Mouse (Mus musculus) G1E (cell line): ENCODE results near the gene Zfyve16.

ENCODE experiments used
- CTCF ChIP-seq: IDR thresholded peaks from 2 replicates; pipeline ENCODE4 v1.5.1; 2012; ENCODE audit warnings: low read depth, low read length, inconsistent platforms, mixed read lengths
- GATA1 ChIP-seq: IDR thresholded peaks from 2 replicates; pipeline ENCODE4 v1.6.1; 2012; ENCODE audit warnings: borderline replicate concordance, low read length, inconsistent platforms, mixed read lengths
- POLR2AphosphoS5 ChIP-seq: IDR thresholded peaks from 2 replicates; pipeline ENCODE4 v1.6.1; 2012; ENCODE audit warnings: low read depth, low read length, inconsistent platforms; ENCODE audit not compliant: insufficient replicate concordance
- TAL1 ChIP-seq: conservative IDR thresholded peaks from 2 replicates; pipeline ENCODE4 v1.6.1; 2012; ENCODE audit warnings: low read depth, low read length, inconsistent platforms, mixed read lengths

DNA sequence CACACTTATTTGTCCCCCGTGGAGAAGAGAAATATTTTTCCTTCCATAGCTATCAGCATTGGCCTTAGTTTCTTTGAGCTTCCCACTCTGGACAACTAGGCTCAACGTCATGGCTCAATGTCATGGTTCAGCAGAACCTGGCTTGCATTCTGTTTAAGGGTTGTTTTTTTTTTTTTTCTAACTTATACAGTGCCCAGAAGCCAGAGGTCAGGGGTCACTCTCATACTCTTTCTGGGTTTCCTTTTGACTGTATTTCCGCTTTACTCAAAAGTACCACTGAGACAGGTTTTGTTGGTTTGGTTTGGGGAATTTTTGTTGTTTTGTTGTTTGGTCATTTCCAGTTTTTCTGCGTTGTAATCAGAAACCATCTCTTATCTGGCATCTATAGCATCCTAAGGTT is 47.5 kb upstream of the Zfyve16 start:
- TF ChIP-seq CTCF, result no peak
- TF ChIP-seq TAL1, result no peak
- no peak for TF ChIP-seq GATA1
- TF ChIP-seq POLR2AphosphoS5, result no peak
